Mouse (Mus musculus): ENCODE measurements around the gene Git2. TPM values are rescaled to one million over a fixed set of nuclear protein-coding genes. Genes with fewer than 3 reads are reported as not detected.

The Git2 gene
- polyA plus RNA-seq, 1 experiment from 2014 or later: 52.5 TPM

- Histone ChIP-seq H3K9me3 (no peaks in the 10 kb centered on the region), H3K4me1 (no peaks in the 10 kb centered on the region), H3K27me3 (no peaks in the 10 kb centered on the region), H3K36me3 (peaks cover 86% of the 10 kb centered on the region), H3K9ac (no peak overlapping the region), H3K27ac (no peak overlapping the region), H3K4me2 (replicated peaks) (no peak overlapping the region), H3K4me3 (no peak overlapping the region)
- ATAC-seq (ENCODE audit: low FRiP score, low read depth): no peak
- WGBS: 92% methylated on average over 5 of the region's 5 CpGs
Observed at GRCm38 (mm10) chr5:114747521-114747920, 27.8 kb downstream of the Git2 start.

GRCm38 (mm10) chr5:114746886-114747285, 28.4 kb downstream of the Git2 start:
- Histone ChIP-seq H3K9ac (no peak overlapping the region), H3K4me2 (replicated peaks) (no peak overlapping the region), H3K27ac (no peak overlapping the region), H3K36me3 (peaks cover 86% of the 10 kb centered on the region), H3K4me3 (no peak overlapping the region), H3K4me1 (no peaks in the 10 kb centered on the region), H3K9me3 (no peaks in the 10 kb centered on the region), H3K27me3 (no peaks in the 10 kb centered on the region)
- 92% methylated on average over 4 of the region's 4 CpGs for WGBS
- no peak for ATAC-seq (ENCODE audit: low FRiP score, low read depth)

- no peak overlapping the region for H3K9ac ChIP-seq
- no peak overlapping the region for H3K27ac ChIP-seq
- H3K4me1 ChIP-seq: no peaks in the 10 kb centered on the region
- no peak overlapping the region for H3K4me3 ChIP-seq
- H3K36me3 ChIP-seq: peaks cover 84% of the 10 kb centered on the region
- WGBS: 86% methylated on average over 5 of the region's 5 CpGs
- no peak for ATAC-seq (ENCODE audit: low FRiP score, low read depth)
- no peaks in the 10 kb centered on the region for H3K9me3 ChIP-seq
- H3K4me2 ChIP-seq (replicated peaks): no peak overlapping the region
- no peaks in the 10 kb centered on the region for H3K27me3 ChIP-seq
Observed at GRCm38 (mm10) chr5:114745581-114745980, 29.7 kb downstream of the Git2 start.

GRCm38 (mm10) chr5:114743697-114744090, 31.6 kb downstream of the Git2 start:
- H3K27ac ChIP-seq: no peak overlapping the region
- no peaks in the 10 kb centered on the region for H3K4me1 ChIP-seq
- H3K36me3 ChIP-seq: peaks cover 87% of the 10 kb centered on the region
- H3K9me3 ChIP-seq: no peaks in the 10 kb centered on the region
- H3K4me2 ChIP-seq (replicated peaks): no peak overlapping the region
- no peaks in the 10 kb centered on the region for H3K27me3 ChIP-seq
- H3K9ac ChIP-seq: no peak overlapping the region
- WGBS: 90% methylated on average over 8 of the region's 8 CpGs
- H3K4me3 ChIP-seq: no peak overlapping the region
- no peak for ATAC-seq (ENCODE audit: low FRiP score, low read depth)

GRCm38 (mm10) chr5:114742998-114743696, 32.2 kb downstream of the Git2 start:
- Histone ChIP-seq H3K4me1 (no peaks in the 10 kb centered on the region), H3K27me3 (no peaks in the 10 kb centered on the region), H3K9me3 (no peaks in the 10 kb centered on the region), H3K4me2 (replicated peaks) (no peak overlapping the region), H3K27ac (no peak overlapping the region), H3K36me3 (peaks cover 87% of the 10 kb centered on the region), H3K9ac (no peak overlapping the region), H3K4me3 (no peak overlapping the region)
- ATAC-seq (ENCODE audit: low FRiP score, low read depth): no peak
- 89% methylated on average over 13 of the region's 13 CpGs for WGBS

GRCm38 (mm10) chr5:114742572-114742971, 32.7 kb downstream of the Git2 start:
- Histone ChIP-seq H3K9ac (no peak overlapping the region), H3K4me3 (no peak overlapping the region), H3K36me3 (peaks cover 90% of the 10 kb centered on the region), H3K27me3 (no peaks in the 10 kb centered on the region), H3K4me2 (replicated peaks) (no peak overlapping the region), H3K4me1 (no peaks in the 10 kb centered on the region), H3K27ac (no peak overlapping the region), H3K9me3 (no peaks in the 10 kb centered on the region)
- no peak for ATAC-seq (ENCODE audit: low FRiP score, low read depth)
- 82% methylated on average over 10 of the region's 10 CpGs for WGBS

GRCm38 (mm10) chr5:114740595-114740994, 34.7 kb downstream of the Git2 start:
- H3K4me2 ChIP-seq (replicated peaks): no peak overlapping the region
- H3K4me1 ChIP-seq: no peaks in the 10 kb centered on the region
- ATAC-seq (ENCODE audit: low FRiP score, low read depth): peak; percentile 45; the same call in 1 of the 2 replicates
- H3K9ac ChIP-seq: no peak overlapping the region
- H3K9me3 ChIP-seq: no peaks in the 10 kb centered on the region
- H3K36me3 ChIP-seq: peaks cover 96% of the 10 kb centered on the region
- no peak overlapping the region for H3K27ac ChIP-seq
- no peak overlapping the region for H3K4me3 ChIP-seq
- 76% methylated on average over 4 of the region's 4 CpGs for WGBS
- H3K27me3 ChIP-seq: no peaks in the 10 kb centered on the region

GRCm38 (mm10) chr5:114738707-114739241, 36.5 kb downstream of the Git2 start:
- 80% methylated on average over 12 of the region's 12 CpGs for WGBS
- Histone ChIP-seq H3K27ac (no peak overlapping the region), H3K4me2 (replicated peaks) (no peak overlapping the region), H3K4me1 (no peaks in the 10 kb centered on the region), H3K9me3 (no peaks in the 10 kb centered on the region), H3K4me3 (no peak overlapping the region), H3K9ac (peak overlapping the region; percentile 13; the same call in 1 of the 2 replicates), H3K36me3 (peaks cover 94% of the 10 kb centered on the region), H3K27me3 (no peaks in the 10 kb centered on the region)
- no peak for ATAC-seq (ENCODE audit: low FRiP score, low read depth)

GRCm38 (mm10) chr5:114737090-114737887, 38.0 kb downstream of the Git2 start:
- Histone ChIP-seq H3K27me3 (no peaks in the 10 kb centered on the region), H3K9ac (no peak overlapping the region), H3K4me1 (no peaks in the 10 kb centered on the region), H3K4me3 (no peak overlapping the region), H3K27ac (no peak overlapping the region), H3K9me3 (no peaks in the 10 kb centered on the region), H3K36me3 (peaks cover 94% of the 10 kb centered on the region), H3K4me2 (replicated peaks) (no peak overlapping the region)
- no peak for ATAC-seq (ENCODE audit: low FRiP score, low read depth)
- 87% methylated on average over 21 of the region's 21 CpGs for WGBS

GRCm38 (mm10) chr5:114733606-114734005, 41.7 kb downstream of the Git2 start:
- Histone ChIP-seq H3K9ac (no peak overlapping the region), H3K4me1 (no peaks in the 10 kb centered on the region), H3K4me3 (no peak overlapping the region), H3K4me2 (replicated peaks) (no peak overlapping the region), H3K36me3 (peaks cover 97% of the 10 kb centered on the region), H3K27me3 (no peaks in the 10 kb centered on the region), H3K9me3 (no peaks in the 10 kb centered on the region), H3K27ac (no peak overlapping the region)
- WGBS: 88% methylated on average over 15 of the region's 15 CpGs
- no peak for ATAC-seq (ENCODE audit: low FRiP score, low read depth)

- 85% methylated on average over 15 of the region's 15 CpGs for WGBS
Observed at GRCm38 (mm10) chr5:114731969-114732368, 43.3 kb downstream of the Git2 start.

GRCm38 (mm10) chr5:114731498-114731897, 43.8 kb downstream of the Git2 start:
- peaks cover 89% of the 10 kb centered on the region for H3K36me3 ChIP-seq

More at GRCm38 (mm10) chr5:114731969-114732368, 43.3 kb downstream of the Git2 start:
- no peaks in the 10 kb centered on the region for H3K9me3 ChIP-seq
- H3K9ac ChIP-seq: no peak overlapping the region
- no peaks in the 10 kb centered on the region for H3K27me3 ChIP-seq
- no peak overlapping the region for H3K4me2 ChIP-seq (replicated peaks)
- no peaks in the 10 kb centered on the region for H3K4me1 ChIP-seq
- H3K27ac ChIP-seq: no peak overlapping the region
- H3K4me3 ChIP-seq: no peak overlapping the region
- H3K36me3 ChIP-seq: peaks cover 94% of the 10 kb centered on the region
- no peak for ATAC-seq (ENCODE audit: low FRiP score, low read depth)

More at GRCm38 (mm10) chr5:114731498-114731897, 43.8 kb downstream of the Git2 start:
- H3K9me3 ChIP-seq: no peaks in the 10 kb centered on the region
- H3K4me1 ChIP-seq: no peaks in the 10 kb centered on the region
- H3K4me3 ChIP-seq: no peak overlapping the region
- 0 out of 2 replicates have a peak overlapping the region, but pooled peaks have one; percentile 22 for H3K27ac ChIP-seq
- 67% methylated on average over 6 of the region's 6 CpGs for WGBS
- ATAC-seq (ENCODE audit: low FRiP score, low read depth): no peak
- H3K9ac ChIP-seq: no peak overlapping the region
- H3K4me2 ChIP-seq (replicated peaks): no peak overlapping the region
- no peaks in the 10 kb centered on the region for H3K27me3 ChIP-seq

Data from limb, embryonic 13.5 days (tissue).